Mouse (Mus musculus) megakaryocyte, embryonic 14.5 days (primary cell): ENCODE data around the gene Gjd3.

ENCODE experiments used
- FLI1 ChIP-seq: IDR thresholded peaks from 2 replicates; pipeline ENCODE4 v1.6.1; 2012; ENCODE audit warnings: low read length, inconsistent platforms, mixed read lengths
- GATA1 ChIP-seq: IDR thresholded peaks from 3 replicates; pipeline ENCODE4 v1.6.1; 2012; ENCODE audit warnings: mixed read lengths, low read length, inconsistent platforms, borderline replicate concordance

DNA sequence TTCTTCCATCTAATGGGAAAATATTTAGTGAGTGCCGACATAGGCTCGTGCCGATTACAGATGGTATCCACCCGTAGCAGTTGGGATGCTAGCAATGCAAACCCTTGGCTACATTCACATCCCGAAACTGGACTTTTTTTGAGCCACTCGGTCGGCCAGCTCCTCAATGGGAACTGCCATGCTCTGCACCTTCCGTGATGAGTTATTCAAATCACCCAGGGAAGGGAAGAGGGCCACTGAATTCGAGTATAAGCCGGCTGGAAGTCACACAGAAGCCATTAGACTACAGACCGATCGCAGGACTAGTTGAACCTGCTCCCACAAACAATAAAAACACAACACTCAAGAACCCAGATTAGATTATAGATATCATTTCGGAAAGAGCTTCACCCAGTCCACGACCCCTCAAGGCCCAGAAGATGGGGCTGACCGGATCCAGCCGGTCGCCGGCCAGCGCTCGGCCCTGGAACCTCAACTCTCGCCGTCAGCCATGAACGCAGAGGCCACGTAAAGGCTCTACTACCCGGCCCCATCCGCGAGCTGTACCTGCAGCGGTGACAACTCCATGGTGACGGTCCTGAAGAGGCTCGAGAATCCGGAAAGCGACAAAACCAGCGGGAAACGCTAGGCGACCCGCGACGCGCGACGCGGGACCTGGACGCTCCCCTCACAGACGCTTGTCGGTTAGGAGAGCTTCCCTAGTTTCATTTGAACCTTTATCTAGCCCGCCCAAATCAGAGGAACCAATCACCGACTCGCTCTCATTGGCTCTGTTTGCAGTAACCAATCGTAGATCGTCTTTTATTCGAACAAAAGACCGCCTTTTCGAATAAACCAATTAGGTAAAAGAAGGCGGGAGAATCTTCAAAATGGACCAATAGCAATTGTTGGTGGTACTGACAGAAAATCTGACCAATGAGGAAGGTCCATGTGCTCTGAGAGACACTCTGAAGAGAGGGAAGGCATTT, 41.0 kb upstream of the Gjd3 start, which contains the start of gene Top2a:
- TF ChIP-seq GATA1 = peak; percentile 92; the same call in 2 of the 3 replicates
- peak; percentile 48; the same call in 1 of the 2 replicates for TF ChIP-seq FLI1
